Mouse (Mus musculus) stomach, embryonic 14.5 days (tissue): ENCODE results near the gene Snai1. TPM values are rescaled to one million over a fixed set of nuclear protein-coding genes. Genes with fewer than 3 reads are reported as not detected.

ENCODE experiments used
- ATAC-seq: fragments of 200-750 bp; cut with Nextera tagmentation; 2 replicates; pipeline ENCODE4 v1.8.0; 2017; ENCODE audit warnings: low read depth, moderate TSS enrichment; ENCODE audit not compliant: insufficient number of reproducible peaks, insufficient read depth, low FRiP score
- H3K27ac ChIP-seq: fragments of 300-500 bp; sonication (generic); 2 replicates; pipeline ENCODE4 v1.5.1; 2014; ENCODE audit warnings: mild to moderate bottlenecking, low read length, moderate library complexity, mixed read lengths
- H3K27me3 ChIP-seq: fragments of 300-500 bp; sonication (generic); 2 replicates; pipeline ENCODE4 v1.6.1; 2014; ENCODE audit warnings: low read length, control low read depth, mixed read lengths; ENCODE audit not compliant: control insufficient read depth, insufficient read depth
- H3K36me3 ChIP-seq: fragments of 300-500 bp; sonication (generic); 2 replicates; pipeline ENCODE4 v1.6.1; 2014; ENCODE audit warnings: mild to moderate bottlenecking, control low read depth, low read length, moderate library complexity, mixed read lengths; ENCODE audit not compliant: control insufficient read depth, insufficient read depth
- H3K4me1 ChIP-seq: fragments of 300-500 bp; sonication (generic); 2 replicates; pipeline ENCODE4 v1.6.1; 2014; ENCODE audit warnings: low read length, control low read depth, mixed read lengths; ENCODE audit not compliant: control insufficient read depth, insufficient read depth
- H3K4me2 ChIP-seq: fragments of 300-500 bp; sonication (generic); replicated peaks from 2 replicates; pipeline ENCODE4 v1.6.1; 2014; ENCODE audit warnings: low read depth, low read length, control low read depth
- H3K4me3 ChIP-seq: fragments of 300-500 bp; sonication (generic); 2 replicates; pipeline ENCODE4 v1.5.1; 2014; ENCODE audit warnings: low read depth, low read length, control low read depth
- H3K9ac ChIP-seq: fragments of 300-500 bp; sonication (generic); replicated peaks from 2 replicates; pipeline ENCODE4 v1.6.1; 2014; ENCODE audit warnings: low read depth, mild to moderate bottlenecking, control low read depth, low read length, moderate library complexity, mixed read lengths
- H3K9me3 ChIP-seq: fragments of 300-500 bp; sonication (generic); 2 replicates; pipeline ENCODE4 v1.6.1; 2016; ENCODE audit warnings: low read depth, low read length, control low read depth; ENCODE audit not compliant: control insufficient read depth
- WGBS: fragments of 180-500 bp; shearing (Covaris S2); extraction: QIAGEN DNeasy Blood & Tissue Kit; methylation state at CpG from one replicate; pipeline ENCODE4 v1.1.7; 2014; 5-methylcytosine and 5-hydroxymethylcytosine counted together
- polyA plus RNA-seq: library from polyadenylated mRNA; unstranded; fragments of >200 nt; fragmentation: Nextera tagmentation; extraction: Ambion mirVana; gene quantifications from 2 replicates; pipeline ENCODE4 v1.2.1, GENCODE M21; 2014

Snai1 gene
- polyA plus RNA-seq, 1 experiment from 2014 or later: 11.6 TPM

- Histone ChIP-seq H3K4me2 (peak overlapping the region; percentile 96), H3K9me3 (no peaks in the 10 kb centered on the region), H3K4me3 (peak overlapping the region; percentile 89), H3K9ac (peak overlapping the region; percentile 75), H3K27me3 (no peaks in the 10 kb centered on the region), H3K36me3 (peaks cover 13% of the 10 kb centered on the region), H3K4me1 (peaks cover 20% of the 10 kb centered on the region), H3K27ac (peak overlapping the region; percentile 70)
- WGBS: under 1% methylated on average over 75 of the region's 85 CpGs
- ATAC-seq: peak; percentile 90
Observed at GRCm38 (mm10) chr2:167503253-167503895, 34.6 kb upstream of the Snai1 start.

DNA sequence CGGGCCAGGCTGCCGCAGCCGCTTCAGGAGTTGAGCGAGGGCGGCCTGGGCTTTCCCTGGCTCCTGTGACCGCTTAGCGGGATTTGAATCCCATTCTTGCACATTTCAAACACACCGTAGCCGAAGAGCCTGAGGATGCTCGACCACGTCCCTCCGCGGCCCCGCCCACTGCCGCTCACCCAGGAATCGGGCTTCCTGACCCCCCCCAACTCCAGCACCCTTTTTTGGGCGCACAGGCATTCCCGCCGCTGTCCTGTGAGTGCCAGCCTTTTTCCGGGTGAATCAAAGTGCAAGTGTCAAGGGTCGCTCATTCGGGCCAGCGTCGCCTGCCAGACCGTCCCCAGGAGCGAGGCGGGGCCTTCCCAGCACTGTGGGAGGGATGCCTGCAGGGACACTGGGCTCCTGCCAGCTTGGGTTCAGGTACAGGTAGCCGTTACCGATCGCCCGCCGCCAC is 34.1 kb upstream of the Snai1 start:
- H3K4me2 ChIP-seq: peak overlapping the region; percentile 96
- H3K27ac ChIP-seq: peak overlapping the region; percentile 70
- H3K4me1 ChIP-seq: peaks cover 20% of the 10 kb centered on the region
- H3K9me3 ChIP-seq: no peaks in the 10 kb centered on the region
- WGBS: under 1% methylated on average over 32 of the region's 32 CpGs
- H3K27me3 ChIP-seq: no peaks in the 10 kb centered on the region
- H3K9ac ChIP-seq: peak overlapping the region; percentile 75
- ATAC-seq: peak; percentile 51; the same call in 1 of the 2 replicates
- peak overlapping the region; percentile 89 for H3K4me3 ChIP-seq
- peaks cover 19% of the 10 kb centered on the region for H3K36me3 ChIP-seq

- ATAC-seq: no peak
- WGBS: 70% methylated on average over 3 of the region's 3 CpGs
- H3K36me3 ChIP-seq: peaks cover 29% of the 10 kb centered on the region
- H3K4me3 ChIP-seq: no peak overlapping the region
- H3K9me3 ChIP-seq: no peaks in the 10 kb centered on the region
- no peaks in the 10 kb centered on the region for H3K27me3 ChIP-seq
- no peak overlapping the region for H3K27ac ChIP-seq
- 0 out of 2 replicates have a peak overlapping the region, but pooled peaks have one; percentile 18 for H3K4me2 ChIP-seq
- H3K4me1 ChIP-seq: peaks cover 20% of the 10 kb centered on the region
- no peak overlapping the region for H3K9ac ChIP-seq
Observed at GRCm38 (mm10) chr2:167505127-167505526, 32.9 kb upstream of the Snai1 start.

DNA sequence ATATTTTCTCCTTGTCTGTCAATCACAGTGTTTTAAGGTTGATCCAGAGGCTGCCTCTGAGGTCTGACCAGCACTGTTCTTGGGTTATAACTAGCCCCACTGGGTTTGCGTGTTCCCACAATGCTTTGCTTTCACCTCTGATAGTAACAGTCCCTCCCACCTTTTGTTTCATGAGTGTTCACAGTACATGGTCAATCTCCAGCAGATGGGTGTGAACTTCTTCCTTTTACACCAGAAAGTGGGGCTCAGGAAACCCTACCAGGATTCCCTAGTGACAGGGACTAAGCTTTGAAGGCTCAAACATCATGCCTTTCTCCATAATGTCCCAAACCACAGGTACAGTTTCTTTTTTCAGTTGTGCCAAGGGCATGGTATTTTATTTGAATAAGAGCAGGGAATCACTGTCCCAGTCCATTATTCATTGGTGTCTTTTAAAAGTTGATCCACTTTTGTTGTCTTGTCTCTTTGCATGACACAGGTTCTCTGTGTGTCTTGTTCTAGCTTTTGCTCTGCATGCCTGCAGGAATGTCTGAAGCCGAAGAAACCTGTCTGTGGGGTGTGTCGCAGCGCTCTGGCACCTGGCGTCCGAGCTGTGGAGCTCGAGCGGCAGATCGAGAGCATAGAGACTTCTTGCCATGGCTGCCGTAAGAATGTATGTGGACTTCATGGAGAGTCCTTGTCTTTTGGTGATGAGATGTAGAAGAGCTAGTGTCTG is 31.3 kb upstream of the Snai1 start:
- peaks cover 45% of the 10 kb centered on the region for H3K36me3 ChIP-seq
- no peak for ATAC-seq
- WGBS: 93% methylated on average over 10 of the region's 10 CpGs
- no peak overlapping the region for H3K27ac ChIP-seq
- no peaks in the 10 kb centered on the region for H3K9me3 ChIP-seq
- peaks cover 20% of the 10 kb centered on the region for H3K4me1 ChIP-seq
- H3K4me2 ChIP-seq: no peak overlapping the region
- no peak overlapping the region for H3K9ac ChIP-seq
- H3K27me3 ChIP-seq: no peaks in the 10 kb centered on the region
- H3K4me3 ChIP-seq: no peak overlapping the region

DNA sequence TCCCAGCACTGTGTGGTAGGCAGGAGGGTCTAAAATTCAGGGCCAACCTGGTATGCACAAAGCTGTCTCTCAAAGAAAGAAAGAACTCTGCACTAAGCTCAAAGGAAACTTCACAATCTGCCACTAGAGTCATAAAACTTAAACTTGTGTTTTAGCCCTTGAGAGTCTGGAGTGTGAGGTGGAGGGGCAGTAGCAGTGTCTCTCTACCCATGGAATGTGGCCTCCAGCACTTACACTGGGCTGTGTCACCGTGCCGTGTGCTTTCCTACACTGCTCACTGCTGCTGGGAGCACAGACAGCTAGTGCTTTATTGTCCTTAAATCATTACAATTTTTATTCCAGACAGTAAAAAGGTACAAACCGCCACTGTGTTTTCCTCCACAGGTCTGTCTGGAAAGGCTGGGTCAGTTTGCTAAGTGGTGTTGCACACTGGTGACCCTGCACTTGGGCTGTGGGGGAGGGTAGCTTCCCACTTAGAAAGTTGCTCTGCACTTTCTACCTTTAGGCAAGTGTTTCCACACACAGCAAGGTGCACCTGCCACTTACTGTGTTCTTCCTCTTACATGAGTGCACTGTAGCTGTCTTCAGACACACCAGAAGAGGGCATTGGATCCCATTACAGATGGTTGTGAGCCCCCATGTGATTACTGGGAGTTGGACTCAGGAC is 30.1 kb upstream of the Snai1 start:
- no peak for ATAC-seq
- Histone ChIP-seq H3K4me2 (no peak overlapping the region), H3K27ac (no peak overlapping the region), H3K9ac (no peak overlapping the region), H3K27me3 (no peaks in the 10 kb centered on the region), H3K4me1 (peaks cover 20% of the 10 kb centered on the region), H3K4me3 (no peak overlapping the region), H3K9me3 (no peaks in the 10 kb centered on the region), H3K36me3 (peaks cover 56% of the 10 kb centered on the region)
- WGBS: 90% methylated on average over 3 of the region's 3 CpGs

- no peak overlapping the region for H3K27ac ChIP-seq
- peaks cover 20% of the 10 kb centered on the region for H3K4me1 ChIP-seq
- H3K27me3 ChIP-seq: no peaks in the 10 kb centered on the region
- no peak for ATAC-seq
- H3K36me3 ChIP-seq: peaks cover 60% of the 10 kb centered on the region
- H3K4me2 ChIP-seq: no peak overlapping the region
- 94% methylated on average over 4 of the region's 4 CpGs for WGBS
- H3K4me3 ChIP-seq: no peak overlapping the region
- H3K9ac ChIP-seq: no peak overlapping the region
- no peaks in the 10 kb centered on the region for H3K9me3 ChIP-seq
Observed at GRCm38 (mm10) chr2:167508569-167508968, 29.4 kb upstream of the Snai1 start.

GRCm38 (mm10) chr2:167510485-167510884 is 27.5 kb upstream of the Snai1 start:
- no peak overlapping the region for H3K4me3 ChIP-seq
- H3K9me3 ChIP-seq: no peaks in the 10 kb centered on the region
- WGBS: 76% methylated on average over 3 of the region's 3 CpGs
- H3K27me3 ChIP-seq: no peaks in the 10 kb centered on the region
- no peak overlapping the region for H3K27ac ChIP-seq
- ATAC-seq: no peak
- no peak overlapping the region for H3K4me2 ChIP-seq
- H3K4me1 ChIP-seq: peaks cover 3% of the 10 kb centered on the region
- no peak overlapping the region for H3K9ac ChIP-seq
- peaks cover 76% of the 10 kb centered on the region for H3K36me3 ChIP-seq

GRCm38 (mm10) chr2:167512365-167512764 is 25.6 kb upstream of the Snai1 start:
- WGBS: 94% methylated on average over 9 of the region's 9 CpGs

More at GRCm38 (mm10) chr2:167512365-167512764, 25.6 kb upstream of the Snai1 start:
- no peaks in the 10 kb centered on the region for H3K27me3 ChIP-seq
- H3K36me3 ChIP-seq: peaks cover 83% of the 10 kb centered on the region
- no peak overlapping the region for H3K4me2 ChIP-seq
- no peaks in the 10 kb centered on the region for H3K9me3 ChIP-seq
- no peak overlapping the region for H3K9ac ChIP-seq
- no peak overlapping the region for H3K4me3 ChIP-seq
- ATAC-seq: no peak
- no peak overlapping the region for H3K27ac ChIP-seq
- H3K4me1 ChIP-seq: no peaks in the 10 kb centered on the region
